Mouse (Mus musculus) heart, adult 18-20 months (tissue): Measurements from ENCODE around the gene Rai14. TPM values are rescaled to one million over a fixed set of nuclear protein-coding genes. Genes with fewer than 3 reads are reported as not detected.

ENCODE experiments used
- DNase-seq, 2 experiments: peaks; one replicate each; pipeline ENCODE4 v3.0.0; 2021 to 2022; ENCODE audit warnings: mixed read lengths in 1 of 2
- total RNA-seq, 2 experiments: library from RNA; stranded (reverse); gene quantifications; 2 replicates each; pipeline ENCODE4 v1.2.3; 2021

Gene Rai14
- total RNA-seq, 2 experiments from 2014 or later: 3.6 to 3.9 TPM

GRCm38 (mm10) chr15:10531352-10531751 is 183.1 kb downstream of the Rai14 start:
- no peak for DNase-seq

DNA sequence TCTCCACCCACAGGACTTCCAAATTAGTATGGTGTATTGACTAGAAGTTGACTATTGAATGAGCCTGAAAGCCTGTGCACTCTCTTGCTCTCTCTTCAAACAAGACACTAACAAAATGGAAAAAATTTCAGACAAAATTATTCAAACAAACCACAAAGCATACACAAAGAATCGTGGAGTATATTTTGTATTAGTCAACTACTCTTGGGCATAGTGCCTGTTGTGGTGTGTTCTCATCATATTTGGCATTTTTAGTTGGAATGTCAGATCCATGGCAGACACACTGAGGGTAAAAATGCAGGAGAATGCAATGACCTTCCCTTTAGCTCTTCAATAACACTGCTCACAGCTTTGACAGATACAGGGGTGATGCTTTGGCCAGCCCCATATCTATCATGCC is 188.5 kb downstream of the Rai14 start:
- no peak for DNase-seq

Other genes with a start within 250 kb of the Rai14 start
- gene Dnajc21, start 244.1 kb downstream of the Rai14 start, total RNA-seq: 10 to 100 TPM; 34.6 to 36.6 TPM
- 10 to 100 TPM; 20.4 to 22.5 TPM for gene Brix1, start 228.7 kb downstream of the Rai14 start, total RNA-seq
- 1 to 10 TPM; 7.7 to 10.0 TPM for gene Rad1, start 228.6 kb downstream of the Rai14 start, total RNA-seq
- gene Ttc23l, start 156.0 kb downstream of the Rai14 start, total RNA-seq: not detected
- gene C1qtnf3, start 237.7 kb upstream of the Rai14 start, total RNA-seq: not detected